Mouse (Mus musculus): ENCODE measurements around the gene Psmb2. TPM values are rescaled to one million over a fixed set of nuclear protein-coding genes. Genes with fewer than 3 reads are reported as not detected.

Psmb2 gene
- total RNA-seq, 2 experiments from 2014 or later: 128 to 130 TPM

DNA sequence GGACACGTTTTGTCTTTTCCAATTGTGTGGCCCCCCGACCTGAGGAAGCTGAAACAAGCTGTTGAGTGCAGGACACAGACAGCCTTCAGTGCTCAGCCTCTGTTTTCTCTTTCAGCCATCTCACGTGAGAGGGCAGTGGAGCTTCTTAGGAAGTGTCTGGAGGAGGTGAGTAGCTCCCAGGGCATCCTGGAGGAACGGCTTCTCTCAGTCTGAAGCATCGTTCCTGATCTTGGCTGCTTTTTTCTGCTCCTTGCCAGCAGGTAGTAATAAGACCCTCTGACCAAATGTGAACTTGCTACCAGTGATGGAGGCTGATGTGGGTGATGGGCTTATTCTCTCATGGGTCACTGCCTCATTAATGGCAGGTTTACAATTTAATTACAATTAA lies 30.0 kb downstream of the Psmb2 start:
- no peak for DNase-seq (ENCODE audit: low spot score in 2 of 2)

DNA sequence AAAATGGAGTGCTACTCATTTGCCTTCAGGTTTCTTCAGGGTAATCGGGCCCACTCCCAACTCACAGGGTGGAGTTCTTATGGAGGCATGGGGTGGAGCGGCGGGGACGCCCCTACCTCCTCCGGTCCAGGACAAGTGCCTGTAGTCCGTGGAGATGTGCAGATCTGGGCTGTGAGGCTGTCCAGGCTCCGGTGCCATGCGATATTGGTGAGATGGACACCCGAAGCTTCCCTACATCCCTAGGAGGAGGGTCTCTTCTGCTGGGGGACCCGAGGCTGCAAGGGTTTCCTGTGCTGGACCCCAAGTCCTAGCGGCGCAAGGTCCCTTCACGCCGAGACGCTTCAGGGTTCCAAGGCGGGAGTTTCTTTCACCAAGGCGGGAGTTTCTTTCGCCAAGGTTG lies 54.7 kb downstream of the Psmb2 start:
- no peak for DNase-seq (ENCODE audit: low spot score in 2 of 2)

DNA sequence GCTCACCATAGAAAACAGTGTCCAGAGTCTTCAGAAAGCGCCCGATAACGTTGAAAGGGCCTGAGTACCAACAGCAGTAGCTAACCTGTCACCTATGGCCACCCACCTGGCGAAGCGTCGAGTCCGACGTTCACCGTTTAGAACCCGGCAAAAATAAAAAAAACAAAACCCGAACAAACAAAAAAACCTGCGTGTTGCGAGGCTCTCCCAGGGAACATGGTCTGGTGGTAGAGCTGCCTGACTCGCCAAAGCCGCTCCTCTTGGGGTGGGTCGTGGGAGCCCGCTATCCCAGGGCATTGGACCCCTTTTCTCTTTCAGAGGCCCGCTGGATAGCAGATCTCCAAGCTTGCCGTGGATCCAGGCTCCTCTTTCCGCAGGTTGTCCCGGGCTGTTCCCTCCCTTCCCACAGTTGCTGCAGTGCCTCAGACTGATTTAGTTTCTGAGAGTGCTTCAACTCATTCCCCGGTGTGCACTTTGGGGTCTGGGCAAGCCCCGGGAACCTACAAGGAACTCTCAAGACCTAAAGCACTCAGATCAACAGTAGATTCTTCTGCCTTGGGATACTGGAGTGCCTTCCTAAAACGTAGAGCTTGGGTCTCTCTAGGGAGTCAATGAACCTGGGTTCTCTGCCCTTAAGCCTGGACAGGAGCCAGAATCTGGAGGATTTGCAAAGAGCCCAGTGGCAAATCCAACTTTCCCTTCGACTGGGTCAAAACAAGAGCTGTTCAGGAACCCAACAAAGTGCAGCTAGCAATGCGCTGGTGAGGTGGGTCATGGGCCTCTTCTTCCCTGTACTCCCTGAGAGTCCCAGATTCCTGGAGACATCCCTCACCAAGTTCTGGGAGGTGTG lies 55.3 kb downstream of the Psmb2 start:
- no peak for DNase-seq (ENCODE audit: low spot score in 2 of 2)

DNA sequence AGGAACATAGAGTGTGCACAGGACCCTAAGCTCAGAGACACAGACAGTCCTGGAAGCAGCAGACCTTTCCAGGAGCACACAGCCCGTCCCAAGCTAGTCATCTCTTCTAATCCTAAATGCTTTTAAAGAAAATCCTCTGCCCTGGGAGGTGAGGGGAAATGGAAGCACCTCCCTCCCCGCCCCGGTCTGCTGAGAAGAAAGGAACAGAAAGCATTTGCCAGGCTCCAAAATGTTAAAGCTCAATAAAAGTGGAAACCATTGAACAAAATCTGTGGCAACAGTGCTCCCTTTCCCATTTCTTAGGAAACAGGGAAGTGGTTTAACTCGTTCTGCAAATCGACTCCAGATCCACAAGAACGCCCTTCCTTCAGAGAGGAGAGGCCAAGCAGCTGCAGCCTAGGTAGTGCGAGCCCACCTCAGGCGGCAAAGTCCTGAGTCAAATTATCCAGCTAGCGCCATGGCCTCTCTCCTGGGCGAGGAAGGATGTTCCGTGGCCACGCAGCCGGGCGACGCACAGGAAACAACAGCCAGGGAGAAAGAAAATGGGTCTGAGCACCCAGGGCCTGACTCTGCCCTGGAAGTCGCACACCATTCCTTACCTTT lies 56.7 kb downstream of the Psmb2 start:
- no peak for DNase-seq (ENCODE audit: low spot score in 2 of 2)

DNA sequence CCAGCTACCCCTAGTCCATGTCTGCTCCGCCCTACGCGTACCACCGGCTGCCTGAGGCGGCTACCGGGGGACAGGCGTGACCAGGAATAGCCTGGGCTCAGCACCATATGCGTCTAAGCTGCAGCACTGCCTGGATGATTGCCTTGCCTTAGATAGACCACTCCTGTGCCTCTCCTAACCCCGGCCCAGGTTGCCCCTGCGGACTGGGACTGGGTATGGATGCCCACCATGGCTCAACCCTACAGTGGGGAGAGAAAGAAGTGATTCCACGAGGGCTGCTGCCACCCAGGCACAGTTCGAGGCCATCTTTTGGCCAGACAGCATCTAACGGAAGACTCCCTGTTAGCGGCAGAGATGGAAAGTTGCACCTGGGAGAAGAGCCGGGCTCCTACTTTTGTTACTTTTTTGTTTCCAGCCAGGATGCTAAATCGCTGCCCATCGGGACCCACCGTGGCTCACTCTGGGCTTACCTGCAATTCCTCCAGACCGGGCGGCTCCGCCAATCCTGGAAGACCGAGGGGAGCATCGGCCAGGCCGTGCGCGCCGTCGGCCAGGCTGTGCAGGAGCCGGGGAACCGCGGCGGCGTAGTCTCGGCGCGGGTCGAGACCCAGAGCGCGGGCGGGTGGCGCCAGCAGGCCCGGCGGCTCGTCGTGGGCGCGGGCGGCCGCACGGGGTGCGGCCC lies 57.4 kb downstream of the Psmb2 start:
- DNase-seq (ENCODE audit: low spot score in 2 of 2): no peak

DNA sequence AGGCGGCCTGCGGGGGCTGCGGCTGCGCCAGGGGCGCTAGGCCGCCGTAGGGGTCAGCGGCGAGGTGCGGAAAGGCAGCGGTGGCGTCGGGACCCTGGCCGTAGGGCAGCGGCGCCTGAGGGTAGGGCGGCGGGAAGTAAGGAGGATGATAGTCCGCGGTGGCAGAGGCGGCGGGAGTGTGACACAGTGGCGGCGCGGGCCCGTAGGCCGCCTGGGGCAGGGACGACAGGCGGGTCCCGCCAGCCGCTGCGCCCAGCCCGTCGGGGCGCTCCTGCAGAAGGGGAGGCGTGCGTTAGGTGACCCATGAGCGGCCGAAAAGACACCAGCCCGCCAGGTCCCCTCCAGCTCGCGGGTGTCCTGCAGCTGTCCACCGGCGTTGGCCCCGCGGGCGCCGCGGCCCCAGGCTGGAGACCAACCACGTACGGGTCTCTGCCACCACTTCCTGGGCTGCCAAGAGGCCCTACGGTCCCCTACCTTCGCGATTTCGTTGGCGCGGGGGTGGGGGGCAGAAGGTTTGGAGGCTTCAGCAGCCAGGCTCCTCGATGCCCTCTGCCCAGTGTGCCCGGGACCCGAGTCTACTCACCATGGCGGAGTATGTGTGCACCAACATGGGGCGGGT lies 58.1 kb downstream of the Psmb2 start:
- no peak for DNase-seq (ENCODE audit: low spot score in 2 of 2)

DNA sequence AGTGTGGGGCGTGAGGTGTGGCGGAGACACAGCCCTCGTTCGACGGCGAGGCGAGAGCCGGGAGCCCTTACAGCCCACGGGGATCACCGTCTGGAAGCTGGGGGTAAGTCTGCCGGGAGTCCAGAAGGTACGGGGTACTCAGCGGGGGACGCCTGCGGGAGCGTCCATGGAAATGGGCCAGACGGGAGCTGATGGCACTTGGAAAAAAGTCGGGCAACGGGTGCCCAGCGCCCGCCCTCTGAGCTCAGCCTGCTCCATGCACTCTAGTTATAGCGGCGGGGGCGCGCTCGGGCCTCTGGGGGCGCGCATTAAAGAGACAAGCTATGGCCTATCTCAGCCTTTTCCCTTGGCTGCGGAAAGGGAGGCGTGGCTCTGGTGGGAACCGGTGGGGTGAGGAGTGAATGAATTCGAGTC lies 58.6 kb downstream of the Psmb2 start, which contains the start of gene Tfap2e:
TSS of gene Tfap2e (minus strand) at position 240 of the 414 bp plus-strand sequence.
- no peak for DNase-seq (ENCODE audit: low spot score in 2 of 2)

DNA sequence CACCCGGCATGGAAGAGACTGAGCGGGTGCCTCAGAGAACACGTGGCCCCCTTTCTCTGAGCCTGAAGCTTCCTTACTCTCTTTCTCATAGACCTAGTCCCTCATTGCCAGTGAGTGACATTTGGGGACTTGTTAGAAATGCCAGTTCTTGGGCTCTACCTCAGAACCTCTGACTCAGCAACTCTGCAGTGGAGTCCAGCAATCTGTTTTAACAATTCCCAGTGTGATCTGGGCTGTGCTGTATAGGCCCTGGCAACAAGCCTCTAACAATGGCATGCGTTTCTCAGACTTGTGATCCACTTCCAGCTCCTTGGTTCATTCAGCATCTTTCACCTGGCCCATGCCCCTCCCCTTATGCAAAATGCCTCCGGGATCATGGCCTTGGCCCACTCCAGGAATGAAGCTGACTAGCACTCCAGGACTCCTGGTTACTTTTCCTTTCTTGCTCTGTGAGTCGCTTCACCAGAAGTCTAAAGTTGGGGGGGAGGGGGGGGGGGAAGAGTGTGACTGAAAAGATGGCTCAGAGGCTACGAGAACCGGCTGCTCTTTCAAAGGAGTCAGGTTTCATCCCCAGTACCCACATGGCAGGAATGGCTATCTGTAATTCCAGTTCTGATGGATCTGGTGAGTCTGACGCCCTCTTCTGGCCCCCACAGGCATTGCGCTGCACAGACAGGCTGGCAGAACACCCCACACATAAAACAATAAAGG lies 62.7 kb downstream of the Psmb2 start:
- no peak for DNase-seq (ENCODE audit: low spot score in 2 of 2)

DNA sequence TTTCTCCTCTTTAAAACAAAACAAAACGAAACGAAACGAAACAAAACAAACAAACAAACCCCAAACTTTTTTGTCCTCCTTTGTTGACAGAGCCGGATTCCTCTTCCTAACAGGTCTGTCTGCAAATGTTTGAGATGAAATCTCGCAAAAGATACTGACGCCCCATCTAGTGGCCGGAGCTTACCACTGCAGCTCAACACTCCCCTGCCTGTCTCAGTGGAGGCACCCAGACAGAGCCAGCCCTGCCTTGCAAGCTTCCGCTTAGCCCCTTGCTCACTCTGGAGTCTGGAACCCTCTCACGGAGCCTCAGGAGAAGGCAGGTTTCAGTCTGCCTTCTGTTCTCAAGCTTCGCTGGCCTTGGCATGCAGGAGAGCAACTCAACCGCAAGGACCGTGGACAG lies 64.0 kb downstream of the Psmb2 start:
- DNase-seq (ENCODE audit: low spot score in 2 of 2): peak; percentile 91 to 94

DNA sequence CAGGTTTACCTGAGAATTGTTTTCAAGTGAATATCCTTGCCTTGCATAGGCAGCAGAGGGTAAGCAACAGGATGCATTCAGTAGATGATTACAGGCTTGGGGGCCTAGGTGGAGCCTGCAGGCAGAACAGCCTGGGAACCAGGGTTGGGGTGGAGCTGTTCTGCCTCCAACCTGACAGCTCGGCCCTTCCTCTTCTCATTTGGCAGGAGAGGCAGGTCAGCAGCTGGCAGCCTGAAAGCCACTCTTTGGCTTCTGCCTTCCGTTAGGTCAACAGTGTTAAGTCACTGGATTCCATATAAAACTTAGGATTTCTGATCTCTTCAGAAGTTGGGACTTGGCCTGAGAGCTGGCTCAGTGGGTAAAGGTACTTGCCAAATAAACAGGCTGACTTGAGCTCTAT lies 65.5 kb downstream of the Psmb2 start:
- no peak for DNase-seq (ENCODE audit: low spot score in 2 of 2)

DNA sequence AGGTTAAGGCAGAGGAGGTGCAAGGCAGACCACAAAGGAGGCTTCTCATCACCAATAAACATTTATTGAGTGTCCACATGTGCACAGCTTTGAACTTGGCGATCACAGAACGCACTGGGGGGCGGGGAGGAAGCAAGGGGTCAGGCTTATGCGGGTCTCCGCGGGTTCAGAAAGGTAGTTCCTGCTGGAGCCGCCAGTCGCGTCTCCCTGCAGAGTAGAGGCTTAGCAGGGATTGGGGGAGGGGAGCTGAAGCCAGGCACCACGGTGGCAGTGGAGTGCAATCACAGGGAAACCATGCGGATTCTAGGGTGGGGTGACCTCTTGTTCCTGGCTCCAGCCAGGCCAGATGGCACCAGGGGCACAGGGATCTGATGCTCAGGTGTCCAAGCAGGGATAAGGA lies 66.3 kb downstream of the Psmb2 start:
- no peak for DNase-seq (ENCODE audit: low spot score in 2 of 2)

DNA sequence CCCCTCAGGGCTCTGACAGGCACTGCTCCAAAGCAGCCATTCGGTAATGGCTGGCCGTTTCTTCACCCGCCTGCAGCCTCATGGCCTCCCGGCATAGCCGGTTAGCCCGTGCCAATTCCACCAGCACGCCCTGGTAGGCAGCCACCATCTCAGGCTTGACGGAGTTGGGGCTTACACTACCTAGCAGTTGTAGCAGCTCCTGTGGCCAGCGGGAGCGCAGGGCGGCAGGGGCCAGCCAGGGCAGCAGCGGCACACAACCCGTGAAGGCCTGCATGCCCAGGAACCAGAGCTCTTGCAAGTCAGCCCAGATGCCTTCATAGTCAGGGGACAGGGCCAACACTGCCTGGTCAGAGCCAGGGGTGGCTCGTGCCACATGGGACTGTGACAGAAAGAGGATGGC lies 67.4 kb downstream of the Psmb2 start:
- no peak for DNase-seq (ENCODE audit: low spot score in 2 of 2)

DNA sequence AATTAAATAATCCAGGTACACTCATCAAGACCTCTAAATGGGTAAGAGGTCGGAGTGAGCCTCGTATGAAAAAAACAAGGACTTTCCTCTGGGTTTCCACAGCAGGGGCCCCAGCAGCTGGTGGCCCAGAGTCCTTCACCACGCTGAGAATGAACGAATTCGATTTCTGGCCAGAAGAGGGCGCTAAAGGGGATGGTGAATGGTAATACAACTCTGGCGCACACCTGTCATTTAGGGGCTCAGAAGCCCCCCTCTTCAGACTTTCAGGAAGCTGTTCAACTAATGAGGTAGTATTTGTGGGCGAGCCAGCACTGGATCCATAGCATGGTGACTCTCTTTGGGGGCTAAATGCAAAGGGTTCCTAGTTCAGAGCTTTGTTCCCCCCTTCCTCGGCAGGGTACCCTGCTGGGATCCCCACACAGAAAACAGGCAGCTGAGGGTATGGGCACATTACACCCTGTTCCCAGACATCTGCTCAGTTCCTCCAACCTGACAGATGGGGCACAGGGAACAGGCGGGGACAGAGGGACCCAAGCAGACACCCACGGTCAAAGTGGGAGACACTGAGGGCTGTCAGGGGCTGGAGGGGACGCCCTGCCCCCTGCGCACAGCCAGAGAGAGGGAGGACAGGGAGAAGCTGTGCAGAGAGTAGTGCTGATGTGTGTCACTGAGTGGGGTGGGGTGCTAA lies 68.2 kb downstream of the Psmb2 start:
- peak; percentile 71 to 72 for DNase-seq (ENCODE audit: low spot score in 2 of 2)

DNA sequence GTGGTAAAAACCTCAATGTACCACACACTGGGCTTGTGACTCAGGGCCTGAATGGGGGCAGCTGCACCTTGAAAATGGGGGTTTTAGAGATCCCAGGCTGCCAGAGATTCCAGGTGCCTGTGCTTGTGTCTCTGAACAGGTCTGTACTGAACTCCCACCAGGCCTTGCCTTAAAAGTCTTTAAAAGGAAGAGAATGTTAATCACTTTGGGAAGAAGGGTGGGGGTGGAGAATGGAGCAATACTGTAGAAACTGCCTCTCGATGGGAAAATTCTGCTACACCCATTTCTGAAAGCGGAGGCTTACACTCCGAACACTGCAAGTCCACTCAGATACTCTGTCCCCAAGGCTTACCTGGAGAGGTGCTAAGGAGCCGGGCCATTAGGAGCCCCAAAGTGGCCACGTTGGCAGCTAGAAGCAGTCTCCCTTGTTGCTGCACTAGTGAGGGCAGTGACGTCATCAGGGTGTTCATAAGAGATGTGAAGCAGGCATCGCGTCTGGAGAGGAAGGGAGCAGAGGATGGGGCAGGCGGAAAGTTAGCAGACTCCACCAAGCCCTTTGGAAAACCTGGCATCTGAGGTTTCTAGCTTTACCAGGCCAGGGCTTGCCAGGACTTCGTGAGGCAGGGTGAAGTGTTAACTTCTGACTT lies 68.9 kb downstream of the Psmb2 start:
- no peak for DNase-seq (ENCODE audit: low spot score in 2 of 2)

DNA sequence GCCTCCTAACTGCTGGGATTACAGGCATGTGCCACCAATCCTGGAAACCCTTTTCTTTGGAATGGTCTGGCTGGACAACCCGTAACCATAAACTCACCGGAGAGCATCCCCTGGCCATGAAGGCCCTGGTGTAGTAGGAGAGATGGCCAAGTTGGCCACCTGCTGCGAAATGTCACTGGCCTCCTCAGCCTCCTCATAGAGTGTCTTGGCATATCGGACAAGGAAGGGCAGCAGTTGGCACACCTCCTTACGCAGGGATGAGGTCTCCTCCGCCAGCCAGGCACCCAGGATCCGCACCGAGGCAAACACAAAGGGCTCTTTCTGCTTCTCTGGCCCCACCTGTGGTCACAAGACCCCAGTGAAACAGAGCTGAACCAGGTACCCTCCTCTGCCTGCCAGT lies 71.0 kb downstream of the Psmb2 start:
- no peak for DNase-seq (ENCODE audit: low spot score in 2 of 2)

DNA sequence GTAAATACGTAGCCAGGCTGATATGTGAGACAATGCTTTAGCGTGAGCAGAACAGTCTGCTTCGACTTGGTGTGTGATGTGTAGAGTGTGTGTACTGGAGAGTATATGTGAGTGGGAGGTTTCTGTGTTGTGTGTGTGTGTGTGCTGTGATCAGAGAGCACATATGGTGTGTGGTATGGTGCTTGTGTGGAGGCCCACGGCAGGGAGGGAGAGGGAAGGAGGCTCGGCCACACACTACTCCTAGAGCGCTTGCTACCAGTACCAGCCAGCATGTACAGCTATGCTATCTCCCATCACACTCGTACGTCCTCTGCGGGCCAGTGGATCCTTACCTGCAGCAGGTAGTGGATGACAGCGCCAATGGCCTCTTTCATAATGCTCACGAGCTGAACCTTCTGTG lies 72.1 kb downstream of the Psmb2 start:
- DNase-seq (ENCODE audit: low spot score in 2 of 2): no peak

DNA sequence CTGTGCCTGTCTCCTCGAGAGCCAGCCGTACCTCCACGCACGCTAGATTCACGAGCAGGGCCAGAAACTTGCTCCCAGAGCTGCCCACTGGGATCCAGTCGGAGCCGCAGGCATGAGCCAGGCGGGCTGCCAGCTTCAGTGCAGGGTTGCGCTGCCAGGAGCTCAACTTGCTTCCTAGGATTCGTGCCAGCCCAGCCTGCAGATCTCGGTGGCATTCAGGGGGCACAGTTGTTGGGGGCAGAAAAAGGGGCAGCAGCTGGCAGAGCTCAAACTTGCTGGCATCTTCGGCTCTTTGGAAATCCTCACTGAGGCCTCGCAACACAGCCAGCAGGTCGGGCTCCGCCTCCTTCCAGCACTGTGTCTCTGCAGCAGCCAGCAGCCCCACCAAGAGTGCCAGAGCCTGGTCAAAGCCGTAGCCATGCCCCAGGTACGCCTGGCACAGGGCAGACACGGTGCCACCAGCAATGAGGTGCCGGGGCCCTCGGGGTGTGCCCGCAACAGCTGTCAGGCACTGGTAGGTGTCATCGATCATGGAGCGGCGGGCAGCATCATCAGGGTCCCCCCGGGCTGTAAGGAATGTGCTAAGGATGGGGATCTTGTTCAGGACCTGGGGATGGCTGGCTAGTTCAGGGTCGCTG lies 72.7 kb downstream of the Psmb2 start:
- DNase-seq (ENCODE audit: low spot score in 2 of 2): peak; percentile 79 to 90

DNA sequence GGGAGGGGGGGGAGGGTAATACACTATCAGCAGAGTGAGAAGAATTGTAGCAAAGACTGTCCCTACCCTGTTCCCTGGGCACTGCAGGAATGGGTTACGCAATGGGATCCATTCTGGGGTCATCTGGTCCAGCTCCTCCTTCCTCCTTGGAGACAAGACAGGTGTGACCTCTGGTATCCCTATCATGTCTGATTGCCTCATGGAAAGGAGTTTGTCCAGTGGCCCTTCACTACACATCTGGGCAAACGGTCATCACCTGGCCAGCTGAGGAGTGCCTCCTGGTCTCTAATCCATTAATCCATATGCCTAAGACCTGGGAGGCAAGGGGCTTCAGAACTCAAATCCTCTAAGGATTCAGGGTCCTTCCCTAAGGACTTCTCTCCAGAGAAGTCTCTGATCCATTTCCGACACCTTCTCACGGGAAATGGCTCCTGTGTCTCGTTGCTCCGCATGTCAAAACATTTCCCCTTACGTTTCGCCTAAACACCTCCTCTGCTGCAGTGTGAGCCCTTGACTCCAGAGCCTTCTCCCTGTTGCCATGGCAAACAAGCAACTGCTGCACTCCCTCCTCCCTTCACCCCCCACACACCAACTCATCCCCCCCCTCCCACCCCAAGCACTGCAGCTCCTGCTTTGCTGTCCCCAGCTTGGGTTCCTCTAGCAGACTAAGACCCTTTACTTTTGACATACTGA lies 73.6 kb downstream of the Psmb2 start:
- DNase-seq (ENCODE audit: low spot score in 2 of 2): no peak

DNA sequence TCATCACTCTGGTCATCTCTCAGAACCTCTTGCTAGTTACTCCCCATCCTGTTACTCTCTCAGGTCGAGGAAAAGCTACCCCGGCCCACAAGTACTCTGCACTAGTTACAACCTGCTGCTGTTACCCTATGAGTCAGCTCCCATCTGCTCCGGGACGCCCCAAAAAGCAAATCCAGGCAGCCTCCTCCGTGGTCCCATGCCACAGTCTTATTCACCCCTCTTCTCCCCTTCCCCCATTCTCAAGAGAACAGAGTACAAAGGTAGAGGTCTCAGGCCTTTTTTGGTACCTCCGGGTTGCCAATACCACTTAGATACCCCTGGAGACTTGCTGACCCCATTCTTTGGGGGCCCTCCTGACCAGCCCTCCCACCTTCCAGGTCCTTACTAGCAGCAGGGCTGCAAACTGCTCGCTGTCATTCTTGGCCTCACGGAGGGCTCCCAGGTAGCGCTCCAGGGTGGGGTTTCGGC lies 74.2 kb downstream of the Psmb2 start:
- DNase-seq (ENCODE audit: low spot score in 2 of 2): no peak

Data from layer of hippocampus, postnatal 14 days (tissue).